Mouse (Mus musculus): Measurements from ENCODE around the gene Cactin. TPM values are rescaled to one million over a fixed set of nuclear protein-coding genes. Genes with fewer than 3 reads are reported as not detected.

Cactin gene
- polyA plus RNA-seq, 1 experiment from 2014 or later, result 51.2 TPM

GRCm38 (mm10) chr10:81365672-81366476, 45.0 kb downstream of the Cactin start, which contains the start of gene 4930404N11Rik:
TSS of gene 4930404N11Rik (minus strand) at chr10:81365816.
- no peak within 1 kb of the TSS for H3K27ac ChIP-seq (ENCODE audit: low read depth, low read length)

GRCm38 (mm10) chr10:81366477-81367206, 45.7 kb downstream of the Cactin start:
- H3K4me2 ChIP-seq (ENCODE audit: low read depth, low read length, severe bottlenecking), result no peak overlapping the region
- no peak overlapping the region for H3K27ac ChIP-seq (ENCODE audit: low read depth, low read length)
- no peak for DNase-seq (ENCODE audit: low spot score)
- H3K4me1 ChIP-seq (replicated peaks; ENCODE audit: control insufficient read depth, insufficient read depth, low read length), result peaks cover 29% of the 10 kb centered on the region
- H3K27me3 ChIP-seq (ENCODE audit: control insufficient read depth, insufficient read depth, low read length), result peaks cover 19% of the 10 kb centered on the region
- H3K9ac ChIP-seq (ENCODE audit: low read length), result no peak overlapping the region
- 83% methylated on average over 6 of the region's 6 CpGs for WGBS
- no peak for ATAC-seq (replicated peaks; ENCODE audit: low FRiP score)
- H3K4me3 ChIP-seq (ENCODE audit: low read depth, low read length), result no peak overlapping the region
- peaks cover 32% of the 10 kb centered on the region for H3K36me3 ChIP-seq (ENCODE audit: control insufficient read depth, insufficient read depth, low read length)
- H3K9me3 ChIP-seq (ENCODE audit: control insufficient read depth, low read length), result no peaks in the 10 kb centered on the region

More at GRCm38 (mm10) chr10:81365672-81366476, 45.0 kb downstream of the Cactin start, which contains the start of gene 4930404N11Rik:
- H3K27me3 ChIP-seq (ENCODE audit: control insufficient read depth, insufficient read depth, low read length), result peaks cover 19% of the 10 kb centered on the region
- 15% methylated on average over 12 of the region's 12 CpGs for WGBS
- H3K4me3 ChIP-seq (ENCODE audit: low read depth, low read length), result no peak within 1 kb of the TSS; the same call in 1 of the 2 replicates
- peak within 1 kb of the TSS; percentile 53; the same call in 1 of the 2 replicates for H3K4me2 ChIP-seq (ENCODE audit: low read depth, low read length, severe bottlenecking)
- peak within 1 kb of the TSS; percentile 29 for H3K9ac ChIP-seq (ENCODE audit: low read length)
- no peaks in the 10 kb centered on the region for H3K9me3 ChIP-seq (ENCODE audit: control insufficient read depth, low read length)
- peaks cover 30% of the 10 kb centered on the region for H3K36me3 ChIP-seq (ENCODE audit: control insufficient read depth, insufficient read depth, low read length)
- ATAC-seq (replicated peaks; ENCODE audit: low FRiP score) (peak; percentile 38), DNase-seq (ENCODE audit: low spot score) (peak; percentile 75)
- peaks cover 29% of the 10 kb centered on the region for H3K4me1 ChIP-seq (replicated peaks; ENCODE audit: control insufficient read depth, insufficient read depth, low read length)

GRCm38 (mm10) chr10:81367207-81367495, 46.2 kb downstream of the Cactin start:
- H3K4me3 ChIP-seq (ENCODE audit: low read depth, low read length), result no peak overlapping the region
- H3K27me3 ChIP-seq (ENCODE audit: control insufficient read depth, insufficient read depth, low read length), result peaks cover 19% of the 10 kb centered on the region
- H3K4me1 ChIP-seq (replicated peaks; ENCODE audit: control insufficient read depth, insufficient read depth, low read length), result peaks cover 29% of the 10 kb centered on the region
- H3K27ac ChIP-seq (ENCODE audit: low read depth, low read length), result no peak overlapping the region
- 86% methylated on average over 6 of the region's 6 CpGs for WGBS
- H3K36me3 ChIP-seq (ENCODE audit: control insufficient read depth, insufficient read depth, low read length), result peaks cover 32% of the 10 kb centered on the region
- H3K4me2 ChIP-seq (ENCODE audit: low read depth, low read length, severe bottlenecking), result no peak overlapping the region
- no peak overlapping the region for H3K9ac ChIP-seq (ENCODE audit: low read length)
- DNase-seq (ENCODE audit: low spot score) (no peak), ATAC-seq (replicated peaks; ENCODE audit: low FRiP score) (no peak)
- no peaks in the 10 kb centered on the region for H3K9me3 ChIP-seq (ENCODE audit: control insufficient read depth, low read length)

GRCm38 (mm10) chr10:81375322-81375721, 54.4 kb downstream of the Cactin start:
- no peak overlapping the region for H3K4me3 ChIP-seq (ENCODE audit: low read depth, low read length)
- no peak overlapping the region for H3K27ac ChIP-seq (ENCODE audit: low read depth, low read length)
- peaks cover 15% of the 10 kb centered on the region; the same call in 1 of the 2 replicates for H3K36me3 ChIP-seq (ENCODE audit: control insufficient read depth, insufficient read depth, low read length)
- peaks cover 17% of the 10 kb centered on the region for H3K4me1 ChIP-seq (replicated peaks; ENCODE audit: control insufficient read depth, insufficient read depth, low read length)
- no peaks in the 10 kb centered on the region for H3K9me3 ChIP-seq (ENCODE audit: control insufficient read depth, low read length)
- ATAC-seq (replicated peaks; ENCODE audit: low FRiP score) (no peak), DNase-seq (ENCODE audit: low spot score) (no peak)
- H3K27me3 ChIP-seq (ENCODE audit: control insufficient read depth, insufficient read depth, low read length), result no peaks in the 10 kb centered on the region
- 94% methylated on average over 10 of the region's 10 CpGs for WGBS
- H3K4me2 ChIP-seq (ENCODE audit: low read depth, low read length, severe bottlenecking), result no peak overlapping the region
- H3K9ac ChIP-seq (ENCODE audit: low read length), result no peak overlapping the region

Small RNA genes lying within 50 kb of the gene (microRNA-seq; reads per million reads assigned to microRNA genes)
- 20.2 reads per million, percentile 13 among the genes with 10 or more reads in this experiment for gene Mir3057 (ENCODE audit: insufficient number of aligned reads)

Other genes with a start within 250 kb of the Cactin start
- gene Creb3l3, start 222.2 kb upstream of the Cactin start, polyA plus RNA-seq (2014; fragmentation: Nextera tagmentation; extraction: Ambion mirVana), result 0.33 and 0.49 TPM in 2 replicates
- gene Map2k2, start 215.2 kb upstream of the Cactin start, polyA plus RNA-seq (2014; fragmentation: Nextera tagmentation; extraction: Ambion mirVana), result 212 and 232 TPM in 2 replicates
- 8.8 and 10.1 TPM in 2 replicates for gene Zbtb7a, start 185.9 kb upstream of the Cactin start, polyA plus RNA-seq (2014; fragmentation: Nextera tagmentation; extraction: Ambion mirVana)
- gene Pias4, start 153.2 kb upstream of the Cactin start, polyA plus RNA-seq (2014; fragmentation: Nextera tagmentation; extraction: Ambion mirVana), result 54.0 and 65.0 TPM in 2 replicates
- gene Eef2, start 144.5 kb upstream of the Cactin start, polyA plus RNA-seq (2014; fragmentation: Nextera tagmentation; extraction: Ambion mirVana), result 467 and 501 TPM in 2 replicates
- gene Dapk3, start 138.1 kb upstream of the Cactin start, polyA plus RNA-seq (2014; fragmentation: Nextera tagmentation; extraction: Ambion mirVana), result 54.8 and 59.3 TPM in 2 replicates
- not detected in 2 replicates for gene 4930442H23Rik, start 137.3 kb upstream of the Cactin start, polyA plus RNA-seq (2014; fragmentation: Nextera tagmentation; extraction: Ambion mirVana)
- gene Nmrk2, start 119.1 kb upstream of the Cactin start, polyA plus RNA-seq (2014; fragmentation: Nextera tagmentation; extraction: Ambion mirVana), result not detected in 2 replicates
- 20.9 and 23.2 TPM in 2 replicates for gene Atcay, start 90.3 kb upstream of the Cactin start, polyA plus RNA-seq (2014; fragmentation: Nextera tagmentation; extraction: Ambion mirVana)
- 5.3 and 6.4 TPM in 2 replicates for gene Zfr2, start 87.9 kb upstream of the Cactin start, polyA plus RNA-seq (2014; fragmentation: Nextera tagmentation; extraction: Ambion mirVana)
- 2.6 and 4.0 TPM in 2 replicates for gene Matk, start 68.2 kb upstream of the Cactin start, polyA plus RNA-seq (2014; fragmentation: Nextera tagmentation; extraction: Ambion mirVana)
- 147 and 154 TPM in 2 replicates for gene Mrpl54, start 54.2 kb upstream of the Cactin start, polyA plus RNA-seq (2014; fragmentation: Nextera tagmentation; extraction: Ambion mirVana)
- 36.2 and 42.0 TPM in 2 replicates for gene Apba3, start 54.1 kb upstream of the Cactin start, polyA plus RNA-seq (2014; fragmentation: Nextera tagmentation; extraction: Ambion mirVana)
- 10.1 and 11.9 TPM in 2 replicates for gene Tjp3, start 29.5 kb upstream of the Cactin start, polyA plus RNA-seq (2014; fragmentation: Nextera tagmentation; extraction: Ambion mirVana)
- 74.1 and 74.9 TPM in 2 replicates for gene Pip5k1c, start 28.1 kb upstream of the Cactin start, polyA plus RNA-seq (2014; fragmentation: Nextera tagmentation; extraction: Ambion mirVana)
- gene Tbxa2r, start 7.6 kb downstream of the Cactin start, polyA plus RNA-seq (2014; fragmentation: Nextera tagmentation; extraction: Ambion mirVana), result 1.9 and 2.6 TPM in 2 replicates
- 0.07 TPM in 1 of 2 replicates, not detected in the other for gene Gipc3, start 22.2 kb downstream of the Cactin start, polyA plus RNA-seq (2014; fragmentation: Nextera tagmentation; extraction: Ambion mirVana)
- 109 and 111 TPM in 2 replicates for gene Hmg20b, start 29.4 kb downstream of the Cactin start, polyA plus RNA-seq (2014; fragmentation: Nextera tagmentation; extraction: Ambion mirVana)
- gene Mfsd12, start 36.4 kb downstream of the Cactin start, polyA plus RNA-seq (2014; fragmentation: Nextera tagmentation; extraction: Ambion mirVana), result 4.5 and 4.7 TPM in 2 replicates
- 0.15 and 0.40 TPM in 2 replicates for gene 4930404N11Rik, start 44.7 kb downstream of the Cactin start, polyA plus RNA-seq (2014; fragmentation: Nextera tagmentation; extraction: Ambion mirVana)
- gene Fzr1, start 57.4 kb downstream of the Cactin start, polyA plus RNA-seq (2014; fragmentation: Nextera tagmentation; extraction: Ambion mirVana), result 132 and 144 TPM in 2 replicates
- 61.0 and 66.3 TPM in 2 replicates for gene Dohh, start 63.3 kb downstream of the Cactin start, polyA plus RNA-seq (2014; fragmentation: Nextera tagmentation; extraction: Ambion mirVana)
- 3.0 and 3.5 TPM in 2 replicates for gene Gm48551, start 63.4 kb downstream of the Cactin start, polyA plus RNA-seq (2014; fragmentation: Nextera tagmentation; extraction: Ambion mirVana)
- gene Gm48552, start 67.9 kb downstream of the Cactin start, polyA plus RNA-seq (2014; fragmentation: Nextera tagmentation; extraction: Ambion mirVana), result 1.1 and 3.0 TPM in 2 replicates
- gene Smim24, start 71.9 kb downstream of the Cactin start, polyA plus RNA-seq (2014; fragmentation: Nextera tagmentation; extraction: Ambion mirVana), result 2.8 and 3.3 TPM in 2 replicates
- gene Nfic, start 134.5 kb downstream of the Cactin start, polyA plus RNA-seq (2014; fragmentation: Nextera tagmentation; extraction: Ambion mirVana), result 10.5 and 10.8 TPM in 2 replicates
- gene Celf5, start 161.6 kb downstream of the Cactin start, polyA plus RNA-seq (2014; fragmentation: Nextera tagmentation; extraction: Ambion mirVana), result 9.7 and 19.6 TPM in 2 replicates
- gene Ncln, start 175.3 kb downstream of the Cactin start, polyA plus RNA-seq (2014; fragmentation: Nextera tagmentation; extraction: Ambion mirVana), result 71.8 and 72.3 TPM in 2 replicates
- gene S1pr4, start 179.0 kb downstream of the Cactin start, polyA plus RNA-seq (2014; fragmentation: Nextera tagmentation; extraction: Ambion mirVana), result 0.36 and 0.68 TPM in 2 replicates
- 0.45 and 0.68 TPM in 2 replicates for gene Gna15, start 203.1 kb downstream of the Cactin start, polyA plus RNA-seq (2014; fragmentation: Nextera tagmentation; extraction: Ambion mirVana)
- gene Gna11, start 224.1 kb downstream of the Cactin start, polyA plus RNA-seq (2014; fragmentation: Nextera tagmentation; extraction: Ambion mirVana), result 77.1 and 84.5 TPM in 2 replicates
- 324 and 355 TPM in 2 replicates for gene Aes, start 238.4 kb downstream of the Cactin start, polyA plus RNA-seq (2014; fragmentation: Nextera tagmentation; extraction: Ambion mirVana)

Measured in forebrain, embryonic 11.5 days (tissue).